In genomic region chr9:59485511-59486075, GRCm38 (mm10) we compare ENCODE assay signal across 8 mouse cellular contexts. TPM values are rescaled to one million over a fixed set of nuclear protein-coding genes. Genes with fewer than 3 reads are reported as not detected.
A peak's percentile ranks its signal among the peaks of the same experiment; 100 is the strongest.
DNase-seq lines count a peak whose midpoint lies in the region; TF ChIP-seq lines count a peak whose summit lies in the region.

No protein-coding gene starts in this region.

- no peaks in the 10 kb centered on the region for H3K27me3 ChIP-seq in cerebellum, adult 2 months (ENCODE audit: control insufficient read depth, insufficient read depth, low read length)

- TF ChIP-seq POLR2A in cerebellum, adult 2 months (IDR thresholded peaks at IDR 0.05; ENCODE audit: borderline replicate concordance, insufficient read depth, low read length): no peak

- WGBS in cerebellum, adult 2 months: under 1% methylated on average over 34 of the region's 34 CpGs

- H3K4me3 ChIP-seq in cerebellum, adult 2 months (replicated peaks; ENCODE audit: insufficient read depth, low read depth, low read length): peak overlapping the region; percentile 69

- no peaks in the 10 kb centered on the region; the same call in 1 of the 2 replicates for H3K4me1 ChIP-seq in cerebellum, adult 2 months (ENCODE audit: control insufficient read depth, insufficient read depth, low read length)

- peak overlapping the region; percentile 67 for H3K27ac ChIP-seq in cerebellum, adult 2 months (ENCODE audit: insufficient read depth, low read length)

- TF ChIP-seq CTCF in cerebellum, adult 2 months (IDR thresholded peaks at IDR 0.05; ENCODE audit: borderline replicate concordance, insufficient read depth, low read depth, low read length): no peak

- peak; percentile 79 for DNase-seq in MN1 (ENCODE audit: low spot score)
- peak; percentile 74 to 78 for DNase-seq in cerebellum, adult 2 months
- peak; percentile 37 for DNase-seq in forelimb bud, embryonic 11.5 days (ENCODE audit: low read depth, low spot score)
- peak; percentile 76 for DNase-seq in heart, postnatal 4 days
- peak; percentile 48 to 50 for DNase-seq in layer of hippocampus, postnatal 36 days
- DNase-seq in lung, postnatal 25 days (ENCODE audit: low spot score): peak; percentile 59
- peak; percentile 70 for DNase-seq in ovary, postnatal 36 days (ENCODE audit: low spot score)
- peak; percentile 60 for DNase-seq in thymus, postnatal 25 days

RNA-seq across cellular contexts. Expression of gene Arih1, which starts 0.8 kb away (rescaled TPM):
- polyA plus RNA-seq in cerebellum, adult 2 months (2012; rRNA removed): 53.4 and 57.2 TPM in 2 replicates
- 100 to 1,000 TPM in 1 of 2 experiments, 10 to 100 TPM in 1; 99.4 to 102 TPM for total RNA-seq in heart, postnatal 4 days (2021)
- 100 to 1,000 TPM; 108 to 111 TPM for total RNA-seq in layer of hippocampus, postnatal 36 days (2021)

RNA-seq across cellular contexts. Expression of gene Hexa, which starts 53.7 kb away (rescaled TPM):
- 39.7 and 42.9 TPM in 2 replicates for polyA plus RNA-seq in cerebellum, adult 2 months (2012; rRNA removed)
- total RNA-seq in heart, postnatal 4 days (2021): 10 to 100 TPM; 33.4 to 33.7 TPM
- total RNA-seq in layer of hippocampus, postnatal 36 days (2021): 10 to 100 TPM; 50.9 to 51.6 TPM

RNA-seq across cellular contexts. Expression of gene Tmem202, which starts 54.1 kb away (rescaled TPM):
- 1.7 and 2.3 TPM in 2 replicates for polyA plus RNA-seq in cerebellum, adult 2 months (2012; rRNA removed)
- under 1 TPM; 0.23 to 0.71 TPM for total RNA-seq in heart, postnatal 4 days (2021)
- 1 to 10 TPM; 2.1 to 2.7 TPM for total RNA-seq in layer of hippocampus, postnatal 36 days (2021)

Comparison
In these comparisons a context has a peak if more than half of its experiments do, and no peak if none do; other contexts are left out.
1. Peak in every context shown above with its lines: DNase-seq, H3K4me3 ChIP-seq and H3K27ac ChIP-seq.